Mouse (Mus musculus) spleen, embryonic (tissue): ENCODE measurements around the gene C3ar1.

Source experiments
- CTCF ChIA-PET: fragments of 350-600 bp; sonication (Branson Sonifier 250); formaldehyde crosslinking; loops from one replicate; lab custom pipeline; 2022; lab: Charles Lee

C3ar1 gene

GRCm38 (mm10) chr6:122800640-122801300 lies 55.2 kb downstream of the C3ar1 start:
- CTCF ChIA-PET = interaction anchor here (0.6 kb wide), 1 partner anchor 28 kb away, joined by 3 read pairs; no protein-coding TSS in a partner anchor
